Mouse (Mus musculus) spleen, adult 2 months (tissue): ENCODE data around the gene Adgb.

ENCODE experiments used
- CTCF ChIP-seq: fragments of 200-500 bp; IDR thresholded peaks from 2 replicates; pipeline ENCODE4 v1.5.1; 2011; ENCODE audit warnings: mild to moderate bottlenecking, inconsistent platforms; ENCODE audit not compliant: insufficient read depth, insufficient read length, insufficient replicate concordance; ENCODE audit errors: extremely low read depth
- POLR2A ChIP-seq: fragments of 200-500 bp; IDR thresholded peaks from 2 replicates; pipeline ENCODE4 v1.6.1; 2011; ENCODE audit warnings: low read depth, low read length, inconsistent platforms

- TF ChIP-seq POLR2A: no peak
- no peak for TF ChIP-seq CTCF
Measured at GRCm38 (mm10) chr10:10343930-10344329, 128.2 kb downstream of the Adgb start.
